Mouse (Mus musculus): ENCODE data around the gene Hid1.

GRCm38 (mm10) chr11:115382891-115383290 is 15.3 kb upstream of the Hid1 start:
- TF ChIP-seq EP300 (IDR thresholded peaks at IDR 0.05; ENCODE audit: low read depth) (no peak), CTCF (IDR thresholded peaks at IDR 0.05; ENCODE audit: low read depth) (no peak)

All from liver, postnatal 0 days (tissue).